Mouse (Mus musculus) common myeloid progenitor, adult 5-6 weeks (primary cell): ENCODE measurements around the gene Dennd6b. TPM values are rescaled to one million over a fixed set of nuclear protein-coding genes. Genes with fewer than 3 reads are reported as not detected.
A peak's percentile ranks its signal among the peaks of the same experiment; 100 is the strongest.

Experiments
- ATAC-seq: replicated peaks from 2 replicates; pipeline ENCODE4 v1.8.0; 2016; ENCODE audit warnings: low read depth, mild to moderate bottlenecking, moderate TSS enrichment, inconsistent platforms; ENCODE audit not compliant: poor library complexity, severe bottlenecking
- total RNA-seq: library from RNA; stranded (forward); fragments of 200-1000, 187-1606 nt; gene quantifications from 2 replicates; pipeline ENCODE4 v1.2.3, GENCODE M21; 2017

Dennd6b gene
- total RNA-seq, 1 experiment from 2014 or later = 1.6 TPM

- no peak for ATAC-seq
Measured at GRCm38 (mm10) chr15:89182842-89183241, 13.5 kb downstream of the Dennd6b start.

GRCm38 (mm10) chr15:89182328-89182741, 14.0 kb downstream of the Dennd6b start:
- peak; percentile 12; the same call in 1 of the 2 replicates for ATAC-seq

- no peak for ATAC-seq
Measured at GRCm38 (mm10) chr15:89181561-89182270, 14.6 kb downstream of the Dennd6b start.

GRCm38 (mm10) chr15:89180571-89181229, 15.6 kb downstream of the Dennd6b start, which contains the start of gene Plxnb2:
Plxnb2 (minus strand) TSS chr15:89180788.
- peak; percentile 33 for ATAC-seq

- ATAC-seq = no peak
Measured at GRCm38 (mm10) chr15:89180081-89180541, 16.2 kb downstream of the Dennd6b start.

GRCm38 (mm10) chr15:89179630-89179964, 16.7 kb downstream of the Dennd6b start:
- ATAC-seq = no peak

GRCm38 (mm10) chr15:89178954-89179629, 17.2 kb downstream of the Dennd6b start:
- peak; percentile 50; the same call in 1 of the 2 replicates for ATAC-seq

GRCm38 (mm10) chr15:89178260-89178860, 17.9 kb downstream of the Dennd6b start:
- ATAC-seq = no peak

- peak; percentile 20 for ATAC-seq
Measured at GRCm38 (mm10) chr15:89177576-89178259, 18.6 kb downstream of the Dennd6b start.

- ATAC-seq = peak; percentile 21; the same call in 1 of the 2 replicates
Measured at GRCm38 (mm10) chr15:89177121-89177520, 19.2 kb downstream of the Dennd6b start.

- no peak for ATAC-seq
Measured at GRCm38 (mm10) chr15:89175411-89176155, 20.7 kb downstream of the Dennd6b start.

GRCm38 (mm10) chr15:89174889-89175339, 21.4 kb downstream of the Dennd6b start:
- no peak for ATAC-seq

- peak; percentile 19; the same call in 1 of the 2 replicates for ATAC-seq
Measured at GRCm38 (mm10) chr15:89173906-89174214, 22.4 kb downstream of the Dennd6b start.

- ATAC-seq = no peak
Measured at GRCm38 (mm10) chr15:89173024-89173905, 23.0 kb downstream of the Dennd6b start.

GRCm38 (mm10) chr15:89172276-89172935, 23.9 kb downstream of the Dennd6b start:
- peak; percentile 60 for ATAC-seq

GRCm38 (mm10) chr15:89171526-89172051, 24.7 kb downstream of the Dennd6b start:
- peak; percentile 14; the same call in 1 of the 2 replicates for ATAC-seq

- ATAC-seq = no peak
Measured at GRCm38 (mm10) chr15:89170102-89170501, 26.2 kb downstream of the Dennd6b start.
